Mouse (Mus musculus) R1 (cell line): Measurements from ENCODE around the gene Stard13.

Experiments
- DNase-seq: peaks from one replicate; pipeline ENCODE4 v3.0.0-alpha.2; 2018; ENCODE audit warnings: low read depth, low spot score

The Stard13 gene

GRCm38 (mm10) chr5:151228367-151229005 is 5.2 kb downstream of the Stard13 start:
- DNase-seq = peak; percentile 69

- DNase-seq = peak; percentile 84
Observed at GRCm38 (mm10) chr5:151223696-151224366, 9.8 kb downstream of the Stard13 start.

DNA sequence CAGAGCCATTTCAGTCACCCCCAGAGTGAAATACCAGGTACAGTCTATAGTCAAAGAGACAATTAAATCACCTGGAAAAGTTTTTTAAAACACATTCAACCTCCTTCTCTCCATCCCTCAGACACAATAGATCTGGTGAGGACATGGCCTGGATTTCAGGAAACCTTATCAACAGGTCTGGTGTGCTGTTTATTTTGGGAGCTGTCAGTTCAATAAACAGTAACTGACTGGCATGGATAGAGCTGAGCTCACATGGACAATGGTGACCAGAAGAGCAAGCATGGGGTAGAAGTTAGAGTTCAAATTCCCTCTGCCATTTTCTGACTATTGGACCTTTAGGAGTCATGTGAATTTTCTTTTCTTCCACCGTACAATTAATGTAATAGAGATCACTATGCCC is 10.8 kb downstream of the Stard13 start:
- DNase-seq = no peak

- DNase-seq = peak; percentile 88
Observed at GRCm38 (mm10) chr5:151218689-151219115, 14.9 kb downstream of the Stard13 start.

DNA sequence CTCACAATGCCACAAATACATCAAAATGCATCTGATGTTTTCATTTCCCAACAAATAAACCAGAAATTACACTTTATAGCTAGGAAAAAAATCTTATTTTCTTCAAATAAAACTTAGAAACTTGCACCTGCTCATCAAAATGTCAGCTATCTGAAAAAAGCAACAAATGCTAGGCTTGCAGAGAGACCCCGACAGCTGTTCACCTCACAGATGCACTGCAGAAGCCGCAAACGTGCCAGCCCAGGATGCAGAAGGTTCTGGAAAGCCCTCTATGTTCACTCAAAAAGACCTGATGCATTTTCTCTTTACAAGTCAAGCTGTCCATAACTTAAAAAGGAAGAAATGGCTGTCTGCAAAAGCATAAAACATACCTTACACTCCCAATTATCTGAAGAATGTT is 20.5 kb downstream of the Stard13 start:
- no peak for DNase-seq

DNA sequence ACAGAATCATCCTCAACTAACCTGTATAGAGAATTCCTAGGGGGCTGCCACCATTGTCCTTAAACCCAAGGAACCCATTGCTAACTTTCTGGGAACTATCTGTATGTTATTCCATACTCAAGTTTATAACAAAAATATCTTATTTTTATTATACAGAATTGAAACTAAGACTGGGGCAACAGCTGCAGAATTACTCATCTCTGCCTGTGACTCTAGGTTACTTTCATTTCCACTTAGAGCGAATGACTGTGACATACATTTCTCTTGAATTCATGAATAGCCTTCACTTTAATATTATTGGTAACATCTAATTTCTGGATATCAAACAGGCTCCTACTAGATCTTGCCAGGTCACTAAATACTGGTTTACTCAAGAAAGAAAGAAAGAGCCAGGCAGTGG is 22.8 kb downstream of the Stard13 start:
- DNase-seq = no peak

- DNase-seq = no peak
Observed at GRCm38 (mm10) chr5:151210060-151210459, 23.6 kb downstream of the Stard13 start.

GRCm38 (mm10) chr5:151205017-151205416 is 28.6 kb downstream of the Stard13 start:
- DNase-seq = no peak

GRCm38 (mm10) chr5:151202925-151203324 is 30.7 kb downstream of the Stard13 start:
- DNase-seq = peak; percentile 77

DNA sequence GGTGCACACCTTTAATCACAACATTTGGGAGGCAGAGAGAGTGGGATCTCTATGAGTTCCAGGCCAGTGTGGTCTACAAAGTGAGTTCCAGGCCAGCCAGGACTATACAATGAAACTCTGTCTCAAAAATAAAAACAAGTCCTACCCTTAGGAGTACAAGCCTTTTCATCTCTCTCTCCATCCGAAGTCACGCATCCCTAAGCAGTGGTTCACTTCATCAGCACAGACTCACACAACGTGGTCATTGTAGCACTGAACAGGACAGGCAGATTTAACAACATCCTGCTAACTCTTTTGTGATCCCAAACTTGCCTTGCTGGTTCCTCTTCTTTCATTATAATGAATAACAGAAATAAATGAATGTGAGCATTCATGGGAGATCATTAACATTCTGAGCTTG is 32.4 kb downstream of the Stard13 start:
- DNase-seq = no peak

DNA sequence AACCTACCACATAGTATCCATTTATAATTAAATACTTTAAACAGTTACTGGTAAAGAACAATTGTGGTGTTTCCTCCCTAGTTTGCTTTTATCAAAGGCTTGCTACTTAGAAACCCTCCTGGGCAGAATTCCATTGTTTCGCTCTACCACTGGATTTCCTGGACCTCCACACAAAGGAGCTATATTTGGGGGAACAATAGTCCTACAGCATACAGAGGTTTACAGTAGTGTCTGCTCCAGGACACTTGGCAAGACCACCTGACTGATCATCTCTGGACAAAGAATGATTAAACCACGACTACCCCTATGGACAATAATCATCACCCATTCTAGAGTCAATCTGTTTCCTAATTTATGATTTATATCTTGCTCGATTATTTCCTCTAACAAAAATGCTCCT is 34.4 kb downstream of the Stard13 start:
- no peak for DNase-seq

GRCm38 (mm10) chr5:151196603-151197272 is 36.9 kb downstream of the Stard13 start:
- peak; percentile 13 for DNase-seq

DNA sequence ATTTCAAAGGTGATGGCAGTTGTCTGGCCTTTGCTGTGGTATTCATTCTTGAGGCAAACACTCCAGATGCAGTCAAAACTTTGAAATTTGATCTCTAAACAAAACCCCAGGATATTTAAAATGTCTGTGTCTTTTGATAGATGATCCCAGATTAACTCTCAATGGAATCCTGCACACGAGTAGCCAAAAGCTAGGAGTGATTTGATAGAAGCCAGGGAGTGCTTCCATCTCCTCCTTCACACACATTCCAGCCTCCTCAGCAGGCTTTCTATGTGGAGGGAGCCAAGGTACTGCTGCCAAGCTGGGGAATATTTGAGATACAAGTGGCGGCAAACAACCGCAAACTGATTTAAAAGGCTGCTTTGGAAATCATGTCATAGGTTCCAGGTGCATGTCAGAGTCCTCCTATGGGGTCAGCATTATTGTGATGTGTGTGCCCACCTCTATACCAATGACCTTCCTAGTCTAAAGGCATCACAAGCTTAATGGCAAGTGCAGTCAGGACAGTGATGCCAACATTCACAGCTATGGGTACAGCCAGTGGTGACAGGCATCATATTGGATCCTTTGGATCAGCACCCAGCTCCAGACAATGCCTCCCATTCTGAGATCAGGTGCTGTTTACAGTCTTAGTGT is 39.6 kb downstream of the Stard13 start:
- DNase-seq = no peak

DNA sequence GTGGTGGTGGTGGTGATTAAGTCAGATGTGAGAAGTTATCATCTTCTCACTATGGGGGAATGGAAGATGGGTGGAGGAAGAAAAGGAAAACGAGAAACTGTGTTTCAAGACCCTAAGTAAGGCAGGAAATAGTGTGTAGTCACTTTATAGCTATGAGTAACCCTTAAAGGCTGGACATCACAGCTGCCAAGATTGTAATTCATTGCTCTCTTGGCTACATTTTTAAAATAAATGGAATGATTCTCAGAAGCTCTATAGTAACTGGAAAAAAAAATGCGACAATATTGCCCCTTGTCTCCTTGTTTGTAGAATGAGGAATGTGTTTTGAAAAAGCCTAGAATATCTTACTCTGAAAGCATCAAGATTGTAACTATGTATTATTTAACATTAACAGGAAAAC is 41.4 kb downstream of the Stard13 start:
- no peak for DNase-seq

- no peak for DNase-seq
Observed at GRCm38 (mm10) chr5:151190764-151191163, 42.9 kb downstream of the Stard13 start.

GRCm38 (mm10) chr5:151189789-151190378 is 43.8 kb downstream of the Stard13 start:
- DNase-seq = peak; percentile 83

- no peak for DNase-seq
Observed at GRCm38 (mm10) chr5:151189321-151189720, 44.3 kb downstream of the Stard13 start.

DNA sequence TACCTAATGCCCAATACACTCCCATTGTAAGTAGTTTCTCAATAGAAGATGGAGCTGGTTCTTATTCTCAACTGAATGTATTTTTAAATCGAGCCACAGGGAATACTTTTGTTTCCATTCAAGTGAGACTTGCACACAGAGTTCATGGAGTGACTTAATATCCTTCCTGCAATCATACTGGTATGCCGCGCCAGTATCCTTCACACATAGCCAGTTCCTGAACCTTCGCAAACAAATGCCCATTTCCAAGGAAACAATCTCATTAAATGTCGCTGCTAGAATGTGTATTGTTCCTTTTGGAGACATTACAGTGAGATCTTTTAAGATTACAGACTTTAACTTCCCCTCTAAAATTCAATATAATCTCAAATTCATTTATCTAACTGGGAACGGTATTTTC is 45.0 kb downstream of the Stard13 start:
- no peak for DNase-seq

- no peak for DNase-seq
Observed at GRCm38 (mm10) chr5:151187336-151187735, 46.3 kb downstream of the Stard13 start.

DNA sequence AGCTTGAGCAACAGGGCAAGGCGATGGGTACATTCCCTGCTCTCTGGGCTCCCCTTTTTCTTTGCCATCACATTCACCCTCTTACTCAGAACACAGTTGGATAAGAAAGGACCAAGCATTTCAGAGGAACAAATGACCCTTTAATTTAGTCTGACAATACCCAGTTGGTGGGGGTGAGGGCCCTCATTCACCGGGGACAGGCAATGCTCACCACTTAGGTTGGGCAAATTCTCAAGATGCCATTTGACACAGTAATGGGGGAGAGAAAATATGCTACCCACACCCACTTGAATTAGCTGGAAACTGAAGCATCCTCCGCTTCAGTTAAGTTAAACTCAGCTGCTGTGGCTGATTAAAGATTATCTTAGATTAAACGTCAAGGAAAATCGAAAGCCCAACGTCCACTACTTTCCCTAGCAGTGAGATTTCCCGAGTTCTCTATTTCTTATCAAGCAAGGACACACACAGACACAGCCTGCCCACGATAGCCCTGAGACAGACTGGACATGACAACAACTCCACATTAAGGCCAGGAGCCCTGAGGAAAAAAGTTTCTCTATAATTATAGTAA is 48.3 kb downstream of the Stard13 start:
- DNase-seq = no peak

DNA sequence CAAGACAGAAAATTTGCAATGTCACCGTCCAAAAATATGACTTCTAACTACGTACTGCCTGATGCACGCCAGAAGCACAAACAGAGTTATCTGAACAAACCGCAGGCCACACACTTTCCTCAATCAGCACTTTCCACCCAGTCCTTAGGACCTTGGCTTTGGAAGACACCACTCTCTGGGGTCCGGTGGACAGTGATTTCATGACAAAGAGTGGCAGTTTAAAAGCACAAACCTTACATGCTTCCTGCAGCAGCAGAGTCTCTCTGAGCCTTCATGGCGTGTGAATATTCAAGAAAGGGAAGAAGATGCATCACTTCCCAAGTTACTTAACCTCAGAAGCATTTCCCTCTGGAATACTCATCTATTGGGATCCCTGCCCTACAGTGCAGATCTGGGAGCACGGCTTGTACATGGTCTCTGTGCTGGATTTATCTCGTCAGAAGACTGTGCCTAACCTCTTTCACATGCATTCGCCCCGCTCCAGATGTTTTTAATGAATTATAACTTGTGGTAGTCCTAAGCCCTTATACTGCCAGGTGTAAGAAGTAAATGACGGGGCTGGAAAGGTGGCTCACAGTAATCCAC is 49.9 kb downstream of the Stard13 start:
- DNase-seq = no peak
